Mouse (Mus musculus): ENCODE data around the gene Gja3. TPM values are rescaled to one million over a fixed set of nuclear protein-coding genes. Genes with fewer than 3 reads are reported as not detected.
"Not testable (repeated sequence)": the region's sequence is repeated elsewhere in the genome, so short reads cannot be mapped to it uniquely, and the experiment has no call there.

Gja3 gene
- polyA plus RNA-seq, 1 experiment = not detected

DNA sequence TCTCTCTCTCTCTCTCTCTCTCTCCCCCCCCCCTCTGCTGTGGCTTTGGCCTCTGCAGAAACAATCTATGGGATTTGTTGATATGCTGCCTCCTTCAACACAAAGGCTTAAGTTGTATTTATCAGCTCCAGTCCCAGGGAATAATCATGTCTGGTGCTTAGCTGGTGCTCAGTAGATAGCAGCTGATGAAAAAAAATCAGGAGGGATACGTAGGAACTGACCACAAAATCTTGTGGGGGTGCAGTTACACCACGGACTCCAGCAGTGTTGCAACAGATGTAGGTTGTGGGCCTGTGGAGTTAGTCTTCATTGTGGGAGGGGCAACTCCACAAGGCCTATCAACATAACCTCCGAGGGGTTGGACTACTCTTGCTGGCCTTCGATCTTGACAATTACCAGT, 38.0 kb upstream of the Gja3 start:
- H3K4me3 ChIP-seq (replicated peaks; ENCODE audit: control insufficient read depth, low read depth, low read length) = no peak overlapping the region
- 36% methylated on average over 4 of the region's 4 CpGs for WGBS
- H3K27ac ChIP-seq (ENCODE audit: control insufficient read depth, insufficient read depth, low read depth, low read length, poor library complexity) = no peak overlapping the region
- no peak for TF ChIP-seq POLR2A (IDR thresholded peaks at IDR 0.05; ENCODE audit: borderline replicate concordance, control insufficient read depth, low read depth, low read length)
- no peak for TF ChIP-seq CTCF (IDR thresholded peaks at IDR 0.05; ENCODE audit: control insufficient read depth, insufficient read depth, low read length)
- H3K4me1 ChIP-seq (ENCODE audit: control insufficient read depth, insufficient read depth, low read length) = no peaks in the 10 kb centered on the region; the same call in 1 of the 2 replicates

DNA sequence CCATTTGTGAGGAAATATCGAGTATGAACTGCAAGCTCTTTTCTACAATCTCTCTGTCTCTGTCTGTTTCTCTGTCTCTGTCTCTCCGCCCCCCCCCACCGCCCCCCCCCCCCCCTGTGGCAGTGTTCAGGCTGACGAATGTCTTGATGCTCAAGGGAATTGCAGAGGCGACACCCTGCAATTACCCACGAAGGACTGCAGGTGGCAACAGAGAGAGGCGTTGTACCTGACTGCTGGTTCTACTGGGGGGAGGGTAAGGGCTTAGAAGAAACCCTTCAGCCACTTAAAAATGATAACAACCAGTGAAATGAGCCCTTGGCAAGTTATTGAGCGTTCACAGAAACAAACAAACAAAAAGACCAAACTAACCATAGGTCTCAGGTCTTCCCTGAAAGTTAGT, 35.1 kb upstream of the Gja3 start:
- H3K27ac ChIP-seq (ENCODE audit: control insufficient read depth, insufficient read depth, low read depth, low read length, poor library complexity) = no peak overlapping the region
- WGBS = 6% methylated on average over 7 of the region's 8 CpGs
- TF ChIP-seq POLR2A (IDR thresholded peaks at IDR 0.05; ENCODE audit: borderline replicate concordance, control insufficient read depth, low read depth, low read length) (no peak), CTCF (IDR thresholded peaks at IDR 0.05; ENCODE audit: control insufficient read depth, insufficient read depth, low read length) (peak; percentile 47)
- no peak overlapping the region for H3K4me3 ChIP-seq (replicated peaks; ENCODE audit: control insufficient read depth, low read depth, low read length)
- H3K4me1 ChIP-seq (ENCODE audit: control insufficient read depth, insufficient read depth, low read length) = no peaks in the 10 kb centered on the region; the same call in 1 of the 2 replicates

DNA sequence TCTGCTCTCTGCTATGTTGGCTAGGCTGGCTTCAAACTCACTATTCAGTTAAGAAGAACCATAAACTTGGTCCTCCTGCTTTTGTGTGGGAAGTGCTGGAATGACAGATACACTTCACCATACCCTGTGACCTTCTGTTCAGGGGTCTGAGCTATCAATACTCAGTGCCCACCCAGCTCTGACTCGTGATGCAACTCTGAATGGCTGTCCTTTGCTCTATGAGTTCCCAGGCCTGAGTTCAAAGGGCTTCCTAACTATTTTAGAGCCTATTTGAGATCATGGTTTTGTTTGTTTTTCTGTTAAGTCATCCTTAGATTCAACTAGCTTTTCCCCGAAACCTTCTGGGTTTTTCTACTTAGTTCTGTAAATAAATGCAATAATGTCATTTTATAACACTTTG, 32.1 kb upstream of the Gja3 start:
- no peak overlapping the region for H3K4me3 ChIP-seq (replicated peaks; ENCODE audit: control insufficient read depth, low read depth, low read length)
- no peak overlapping the region for H3K27ac ChIP-seq (ENCODE audit: control insufficient read depth, insufficient read depth, low read depth, low read length, poor library complexity)
- 58% methylated on average over 2 of the region's 2 CpGs for WGBS
- no peaks in the 10 kb centered on the region for H3K4me1 ChIP-seq (ENCODE audit: control insufficient read depth, insufficient read depth, low read length)
- TF ChIP-seq CTCF (IDR thresholded peaks at IDR 0.05; ENCODE audit: control insufficient read depth, insufficient read depth, low read length) (no peak), POLR2A (IDR thresholded peaks at IDR 0.05; ENCODE audit: borderline replicate concordance, control insufficient read depth, low read depth, low read length) (no peak)

DNA sequence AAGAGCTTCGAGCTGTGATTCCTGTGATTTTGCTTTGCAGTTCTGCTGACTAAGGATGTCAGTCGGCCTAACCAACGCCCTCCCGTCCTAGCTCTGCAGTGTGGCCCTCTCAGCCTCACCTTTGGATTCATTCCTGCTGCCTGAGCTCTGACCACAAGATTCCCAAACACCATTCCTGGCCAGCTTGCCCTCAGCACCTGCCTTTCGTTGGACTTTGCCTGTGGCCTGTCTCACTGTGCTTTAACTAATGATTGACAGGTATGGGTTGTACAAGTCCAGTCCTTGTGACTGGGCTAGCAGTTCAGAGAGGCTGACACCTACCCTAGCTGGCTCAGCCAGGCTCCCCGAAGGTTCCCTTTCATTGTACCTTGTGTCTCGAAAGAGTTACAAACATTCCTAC, 31.2 kb upstream of the Gja3 start:
- WGBS = 86% methylated on average over 7 of the region's 7 CpGs
- Histone ChIP-seq H3K4me1 (ENCODE audit: control insufficient read depth, insufficient read depth, low read length) (no peaks in the 10 kb centered on the region), H3K27ac (ENCODE audit: control insufficient read depth, insufficient read depth, low read depth, low read length, poor library complexity) (no peak overlapping the region), H3K4me3 (replicated peaks; ENCODE audit: control insufficient read depth, low read depth, low read length) (no peak overlapping the region)
- TF ChIP-seq CTCF (IDR thresholded peaks at IDR 0.05; ENCODE audit: control insufficient read depth, insufficient read depth, low read length) (no peak), POLR2A (IDR thresholded peaks at IDR 0.05; ENCODE audit: borderline replicate concordance, control insufficient read depth, low read depth, low read length) (no peak)

DNA sequence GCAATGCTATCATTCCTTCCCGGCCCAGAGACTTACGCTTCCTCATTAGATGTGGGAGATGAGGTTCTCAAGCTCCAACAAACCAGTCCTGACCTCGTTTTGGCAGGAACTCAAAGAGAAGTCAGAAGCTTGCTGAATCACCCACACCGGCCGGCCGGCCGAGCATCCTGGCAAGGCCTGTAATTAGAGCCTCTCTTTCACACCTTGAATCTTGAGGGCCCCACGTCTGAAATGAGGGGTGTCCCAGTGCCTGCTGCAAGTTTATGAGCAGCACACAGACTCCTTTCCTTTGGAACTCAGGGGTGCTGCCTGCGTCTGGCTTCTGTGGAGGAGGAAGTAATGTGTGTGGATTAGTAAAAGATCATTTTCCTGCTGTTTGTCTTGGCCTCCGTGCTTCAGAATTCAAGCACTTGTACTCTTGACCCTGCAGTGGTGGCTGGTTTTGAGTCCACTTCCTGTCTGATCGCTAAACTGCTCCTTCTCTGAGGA, 26.3 kb upstream of the Gja3 start:
- no peak overlapping the region for H3K4me3 ChIP-seq (replicated peaks; ENCODE audit: control insufficient read depth, low read depth, low read length)
- TF ChIP-seq POLR2A (IDR thresholded peaks at IDR 0.05; ENCODE audit: borderline replicate concordance, control insufficient read depth, low read depth, low read length) (no peak), CTCF (IDR thresholded peaks at IDR 0.05; ENCODE audit: control insufficient read depth, insufficient read depth, low read length) (no peak)
- WGBS = 7% methylated on average over 11 of the region's 11 CpGs
- H3K27ac ChIP-seq (ENCODE audit: control insufficient read depth, insufficient read depth, low read depth, low read length, poor library complexity) = no peak overlapping the region
- H3K4me1 ChIP-seq (ENCODE audit: control insufficient read depth, insufficient read depth, low read length) = no peaks in the 10 kb centered on the region

DNA sequence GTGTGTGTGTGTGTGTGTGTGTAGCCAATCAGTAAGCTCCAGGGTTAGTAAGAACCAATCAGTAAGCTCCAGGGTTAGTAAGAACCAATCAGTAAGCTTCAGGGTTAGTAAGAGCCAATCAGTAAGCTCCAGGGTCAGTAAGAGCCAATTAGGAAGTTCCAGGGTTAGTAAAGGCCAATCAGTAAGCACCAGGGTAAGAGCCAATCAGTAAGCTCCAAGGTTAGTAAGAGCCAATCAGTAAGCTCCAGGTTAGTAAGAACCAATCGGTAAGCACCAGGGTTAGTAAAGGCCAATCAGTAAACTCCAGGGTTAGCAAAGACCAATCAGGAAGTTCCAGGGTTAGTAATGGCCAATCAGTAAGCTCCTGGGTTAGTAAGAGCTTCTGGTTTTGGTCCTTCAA, 25.0 kb upstream of the Gja3 start:
- no peak overlapping the region for H3K4me3 ChIP-seq (replicated peaks; ENCODE audit: control insufficient read depth, low read depth, low read length)
- 80% methylated on average over 1 of the region's 1 CpGs for WGBS
- H3K27ac ChIP-seq (ENCODE audit: control insufficient read depth, insufficient read depth, low read depth, low read length, poor library complexity) = no peak overlapping the region
- no peaks in the 10 kb centered on the region for H3K4me1 ChIP-seq (ENCODE audit: control insufficient read depth, insufficient read depth, low read length)
- TF ChIP-seq POLR2A (IDR thresholded peaks at IDR 0.05; ENCODE audit: borderline replicate concordance, control insufficient read depth, low read depth, low read length) (no peak), CTCF (IDR thresholded peaks at IDR 0.05; ENCODE audit: control insufficient read depth, insufficient read depth, low read length) (no peak)

DNA sequence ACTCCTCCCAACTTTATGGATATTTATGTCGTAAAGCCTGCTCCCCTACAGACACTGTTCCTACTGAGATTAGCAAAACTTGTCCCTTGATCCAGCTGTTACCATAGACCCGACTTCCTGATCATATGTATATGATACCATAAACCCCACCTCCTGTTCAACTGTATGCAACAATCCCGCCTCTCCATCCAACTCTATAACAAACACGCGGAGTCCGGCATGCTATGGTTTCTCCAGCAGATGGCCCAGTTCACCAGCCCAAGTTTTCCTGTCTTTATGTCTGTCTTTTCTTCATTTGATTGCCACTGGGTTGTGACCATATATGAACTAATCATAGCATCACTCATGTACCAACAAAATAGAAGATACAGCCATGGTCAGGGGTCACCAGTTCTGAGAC, 17.6 kb upstream of the Gja3 start:
- no peaks in the 10 kb centered on the region for H3K4me1 ChIP-seq (ENCODE audit: control insufficient read depth, insufficient read depth, low read length)
- 70% methylated on average over 6 of the region's 6 CpGs for WGBS
- H3K27ac ChIP-seq (ENCODE audit: control insufficient read depth, insufficient read depth, low read depth, low read length, poor library complexity) = no peak overlapping the region
- H3K4me3 ChIP-seq (replicated peaks; ENCODE audit: control insufficient read depth, low read depth, low read length) = no peak overlapping the region
- TF ChIP-seq CTCF (IDR thresholded peaks at IDR 0.05; ENCODE audit: control insufficient read depth, insufficient read depth, low read length) (no peak), POLR2A (IDR thresholded peaks at IDR 0.05; ENCODE audit: borderline replicate concordance, control insufficient read depth, low read depth, low read length) (no peak)

DNA sequence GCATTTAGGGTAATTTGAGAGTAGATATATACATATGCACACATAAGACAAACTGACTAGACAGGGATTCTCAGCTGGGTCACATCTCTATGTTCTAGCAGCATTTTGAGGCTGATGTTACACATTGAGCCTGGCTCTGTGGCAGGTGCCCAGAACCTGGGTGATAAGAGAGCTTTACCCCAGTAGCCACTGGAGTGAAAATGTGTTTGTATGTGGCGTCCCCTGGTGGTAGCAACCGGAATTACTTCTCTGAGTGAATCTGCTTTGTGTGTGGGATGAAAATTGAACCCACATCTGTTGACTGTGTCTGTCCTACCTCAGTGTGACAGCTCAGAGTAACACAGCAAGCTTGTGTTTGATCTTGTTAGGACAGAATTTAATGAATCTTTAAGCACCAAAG, 12.0 kb upstream of the Gja3 start:
- not testable (repeated sequence) for H3K27ac ChIP-seq (ENCODE audit: control insufficient read depth, insufficient read depth, low read depth, low read length, poor library complexity); H3K4me1 ChIP-seq (ENCODE audit: control insufficient read depth, insufficient read depth, low read length)

DNA sequence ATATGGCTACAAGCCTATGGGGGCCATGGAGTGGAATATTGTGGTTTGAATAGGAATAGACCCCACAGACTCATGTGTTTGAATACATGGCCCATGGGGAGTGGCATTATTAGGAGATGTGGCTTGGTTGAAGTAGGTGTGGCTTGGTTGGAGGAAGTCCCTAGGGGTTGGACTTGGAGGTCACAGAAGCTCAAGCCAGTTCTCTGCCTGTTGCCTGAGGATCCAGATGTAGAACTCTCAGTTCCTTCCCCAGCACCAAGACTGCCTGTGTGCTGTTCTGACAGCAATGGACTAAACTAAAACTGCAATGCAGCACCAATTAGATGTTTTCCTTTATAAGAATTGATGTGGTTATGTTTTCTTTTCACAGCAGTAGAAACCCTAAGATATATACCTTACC, 8.2 kb upstream of the Gja3 start:
- no peak overlapping the region for H3K4me3 ChIP-seq (replicated peaks; ENCODE audit: control insufficient read depth, low read depth, low read length)
- no peaks in the 10 kb centered on the region; the same call in 1 of the 2 replicates for H3K4me1 ChIP-seq (ENCODE audit: control insufficient read depth, insufficient read depth, low read length)
- H3K27ac ChIP-seq (ENCODE audit: control insufficient read depth, insufficient read depth, low read depth, low read length, poor library complexity) = no peak overlapping the region
- TF ChIP-seq CTCF (IDR thresholded peaks at IDR 0.05; ENCODE audit: control insufficient read depth, insufficient read depth, low read length) (no peak), POLR2A (IDR thresholded peaks at IDR 0.05; ENCODE audit: borderline replicate concordance, control insufficient read depth, low read depth, low read length) (no peak)

More for the DNA sequence above, 12.0 kb upstream of the Gja3 start:
- 2% methylated on average over 2 of the region's 2 CpGs for WGBS
- not testable (repeated sequence) for H3K4me3 ChIP-seq (replicated peaks; ENCODE audit: control insufficient read depth, low read depth, low read length)
